Mouse (Mus musculus): ENCODE measurements at regions not wholly inside any gene's neighbourhood (a gene's known extent, or its start where the extent isn't known, plus 50 kb on each side); places are given as distances from the start of the nearest gene placed in this dataset.

GRCm38 (mm10) chr1:120882959-120883549 is 280.8 kb downstream of the En1 start:
- TF ChIP-seq CTCF (IDR thresholded peaks at IDR 0.05; ENCODE audit: extremely low read depth, insufficient read depth, low read length) (no peak), POLR2A (IDR thresholded peaks at IDR 0.05; ENCODE audit: extremely low read depth, insufficient read depth, low read length) (no peak)

Measured in cortical plate, adult 2 months (tissue).